Mouse (Mus musculus) frontal cortex, adult (tissue): Measurements from ENCODE around the gene Vps18.

ENCODE experiments used
- ATAC-seq: cut with Nextera tagmentation; 2 replicates; pipeline ENCODE4 v1.9.2; 2017; ENCODE audit warnings: mild to moderate bottlenecking, moderate library complexity, mixed read lengths; ENCODE audit not compliant: low TSS enrichment

The Vps18 gene

DNA sequence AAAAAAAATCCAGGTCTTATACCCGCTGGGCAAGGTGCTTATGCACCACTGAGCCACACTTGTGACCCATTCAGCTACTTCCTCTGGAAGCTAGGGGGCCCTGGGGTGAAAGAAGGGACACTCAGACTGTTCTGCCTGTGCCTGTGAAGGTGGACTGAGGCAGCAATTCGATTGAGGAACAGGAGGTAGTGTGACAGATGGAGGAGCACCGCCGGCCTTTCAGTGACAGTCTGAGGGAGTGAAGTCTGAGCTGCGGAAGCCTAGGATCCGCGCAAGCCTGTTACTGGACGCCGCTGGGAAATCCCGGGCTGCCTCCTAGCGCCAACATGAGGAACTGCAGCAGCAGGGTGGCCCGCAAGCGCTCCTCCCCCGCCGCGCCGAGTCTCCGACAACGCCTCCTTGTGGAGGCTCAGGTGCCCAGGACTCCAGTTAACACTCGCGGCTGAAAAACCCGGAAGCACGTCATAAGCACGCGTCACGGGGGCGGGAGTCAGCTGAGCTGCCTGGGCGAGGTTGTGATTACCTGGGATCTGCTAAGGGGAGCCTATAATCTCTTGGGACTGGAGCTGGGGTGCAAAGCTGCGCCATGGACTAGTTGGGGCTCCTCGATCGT lies at the start of gene Vps18:
TSS of gene Vps18 (plus strand) at position 471 of the 613 bp plus-strand sequence.
- peak; percentile 94 for ATAC-seq

- no peak for ATAC-seq
Observed at GRCm38 (mm10) chr2:119240075-119240818, 48.3 kb upstream of the Vps18 start.

GRCm38 (mm10) chr2:119240819-119241186 lies 47.7 kb upstream of the Vps18 start:
- no peak for ATAC-seq

DNA sequence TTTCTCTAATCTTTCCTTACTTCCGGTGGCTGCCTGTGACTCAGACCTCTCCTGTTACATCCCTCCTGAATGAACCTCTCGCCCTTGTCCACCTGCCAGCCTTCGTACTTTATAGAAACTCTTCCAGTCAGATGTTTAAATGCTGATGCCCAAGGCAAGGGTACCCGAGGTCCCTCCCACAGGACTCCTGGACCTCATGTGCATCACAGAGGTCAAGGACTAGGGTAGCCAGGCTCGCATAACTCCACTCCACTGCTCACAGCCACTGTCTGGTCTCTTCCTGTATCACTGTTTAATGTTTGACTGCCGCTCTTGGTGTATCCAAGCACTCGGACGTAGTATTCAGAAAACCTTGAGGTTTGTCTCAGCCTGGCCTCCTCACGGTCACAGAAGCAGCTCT lies 46.0 kb upstream of the Vps18 start:
- no peak for ATAC-seq

GRCm38 (mm10) chr2:119245246-119245645 lies 43.3 kb upstream of the Vps18 start:
- no peak for ATAC-seq

DNA sequence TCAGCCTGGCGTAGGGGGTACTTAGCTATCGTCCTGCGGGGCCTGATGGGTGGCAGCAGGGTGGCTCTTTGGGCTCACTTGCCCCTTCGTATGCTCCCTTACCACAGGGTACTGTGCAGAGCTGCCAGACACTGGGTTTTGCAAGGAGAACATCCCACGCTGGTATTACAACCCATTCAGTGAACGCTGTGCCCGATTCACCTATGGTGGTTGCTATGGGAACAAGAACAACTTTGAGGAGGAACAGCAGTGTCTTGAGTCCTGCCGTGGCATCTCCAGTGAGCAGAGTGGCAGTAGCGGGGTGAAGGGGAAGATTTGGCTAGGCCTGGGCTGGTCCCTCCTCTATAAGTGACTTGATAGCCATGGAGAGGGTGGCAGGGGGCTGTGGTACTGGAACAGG lies 40.6 kb upstream of the Vps18 start:
- no peak for ATAC-seq

GRCm38 (mm10) chr2:119249592-119250061 lies 38.9 kb upstream of the Vps18 start:
- no peak for ATAC-seq

DNA sequence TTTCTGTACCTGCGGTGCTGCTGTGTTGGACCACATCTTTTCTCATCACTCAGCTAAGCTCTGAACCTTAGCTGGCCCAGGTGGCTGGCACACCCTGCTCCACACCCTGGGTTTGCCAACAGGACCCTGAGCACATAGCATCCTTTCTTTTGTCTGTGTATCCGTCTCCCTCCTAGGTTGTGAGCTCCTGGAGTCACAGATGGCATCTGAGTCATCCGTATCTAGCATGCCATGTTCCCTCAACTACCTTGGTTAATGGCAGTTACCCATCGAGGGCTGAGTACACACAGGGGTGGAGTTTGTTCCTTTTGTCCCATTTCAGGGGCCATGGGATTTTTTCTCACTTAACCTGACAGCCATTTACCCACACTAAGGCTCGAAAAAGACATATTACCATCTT lies 38.2 kb upstream of the Vps18 start:
- ATAC-seq, result peak; percentile 24; the same call in 1 of the 2 replicates

- ATAC-seq, result peak; percentile 90
Observed at GRCm38 (mm10) chr2:119250826-119251478, 37.6 kb upstream of the Vps18 start.

- ATAC-seq, result no peak
Observed at GRCm38 (mm10) chr2:119254976-119255375, 33.6 kb upstream of the Vps18 start.

DNA sequence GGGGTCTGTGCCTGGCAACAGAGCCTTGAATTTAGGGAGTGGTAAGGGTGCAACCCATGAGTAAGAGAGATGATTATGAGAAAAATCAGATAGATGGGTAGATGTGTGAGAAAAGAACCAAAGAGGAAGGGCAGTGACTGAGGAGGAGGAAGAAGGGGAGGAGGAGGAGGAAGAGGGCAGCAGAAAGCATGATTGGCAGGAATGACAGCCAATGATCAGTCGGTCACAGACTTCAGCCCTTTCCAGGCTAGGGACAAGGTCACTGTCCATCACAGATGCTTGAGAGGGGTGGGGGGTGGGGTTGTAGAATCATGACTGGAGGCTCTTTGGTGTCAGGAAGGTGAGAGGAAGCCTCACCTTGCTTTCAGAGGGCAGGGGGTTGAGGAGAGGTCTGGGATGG lies 28.0 kb upstream of the Vps18 start:
- ATAC-seq, result no peak

GRCm38 (mm10) chr2:119261326-119261725 lies 27.2 kb upstream of the Vps18 start:
- ATAC-seq, result no peak

GRCm38 (mm10) chr2:119262978-119263377 lies 25.6 kb upstream of the Vps18 start:
- no peak for ATAC-seq

GRCm38 (mm10) chr2:119263813-119264212 lies 24.7 kb upstream of the Vps18 start:
- ATAC-seq, result no peak

DNA sequence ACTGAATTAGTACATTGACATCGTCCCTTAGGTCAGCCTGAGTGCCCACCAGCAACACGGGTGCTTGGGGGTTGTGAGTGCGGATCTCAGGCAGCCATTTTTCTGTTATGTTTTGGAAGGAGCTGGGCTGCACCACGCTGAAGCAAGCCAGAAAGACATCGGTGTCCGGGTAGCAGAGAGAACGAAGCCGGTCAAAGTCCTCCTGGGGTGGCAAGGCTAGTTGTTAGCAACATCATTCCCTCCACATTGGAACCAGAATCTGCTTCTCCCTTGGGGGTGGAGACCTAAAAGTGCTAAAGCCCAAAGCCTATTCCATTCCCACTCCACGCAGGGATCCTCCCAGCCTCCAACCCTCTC lies 18.3 kb upstream of the Vps18 start:
- ATAC-seq, result no peak

GRCm38 (mm10) chr2:119270643-119271331 lies 17.8 kb upstream of the Vps18 start, which contains the start of gene Rhov:
Gene Rhov, minus strand, starts transcription at chr2:119271272.
- peak; percentile 91 for ATAC-seq

GRCm38 (mm10) chr2:119274126-119274525 lies 14.4 kb upstream of the Vps18 start:
- ATAC-seq, result no peak

DNA sequence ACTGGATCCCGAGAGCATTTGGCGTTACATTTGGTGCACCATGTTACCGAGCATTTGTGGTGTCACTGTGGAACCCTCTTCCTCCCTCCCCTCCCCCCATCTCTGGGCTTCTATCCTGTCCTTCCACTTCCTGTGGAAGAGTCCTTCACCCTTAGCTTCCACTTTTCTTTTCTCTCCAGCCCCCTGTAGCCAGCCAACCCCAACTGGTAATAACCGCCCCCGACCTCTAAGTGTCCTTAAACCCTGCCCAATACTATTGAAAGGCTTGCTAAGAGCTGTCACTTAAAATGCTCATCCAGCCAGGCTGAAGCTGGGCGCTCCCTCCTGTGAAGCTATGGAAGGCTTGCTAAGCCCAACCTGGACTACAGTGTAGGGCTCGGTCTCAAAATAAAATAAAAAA lies 11.6 kb upstream of the Vps18 start:
- ATAC-seq, result no peak

GRCm38 (mm10) chr2:119277810-119278209 lies 10.7 kb upstream of the Vps18 start:
- no peak for ATAC-seq

- ATAC-seq, result no peak
Observed at GRCm38 (mm10) chr2:119281899-119282565, 6.5 kb upstream of the Vps18 start.

- no peak for ATAC-seq
Observed at GRCm38 (mm10) chr2:119287372-119287771, 1.2 kb upstream of the Vps18 start.

DNA sequence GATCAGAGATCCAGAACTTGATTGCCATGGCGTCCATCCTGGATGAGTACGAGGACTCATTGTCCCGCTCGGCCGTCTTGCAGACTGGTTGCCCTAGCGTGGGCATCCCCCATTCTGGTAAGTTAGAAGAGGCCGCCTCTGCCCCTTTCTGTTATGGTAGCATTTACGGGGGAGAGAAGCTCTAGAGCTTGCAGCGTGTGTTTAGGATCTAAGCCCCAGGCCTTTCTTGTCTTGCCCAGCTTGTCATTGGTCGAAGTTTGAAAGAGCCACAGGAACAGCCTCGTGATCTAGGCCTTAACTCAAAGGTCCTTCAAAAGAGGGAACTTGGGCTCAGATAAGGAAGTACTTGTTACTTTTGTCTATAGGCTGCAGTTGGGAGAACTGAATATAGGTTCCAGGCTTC lies 475 bp downstream of the Vps18 start:
- ATAC-seq, result 0 out of 2 replicates have a peak, but pooled peaks have one; percentile 13
